31 mouse cellular contexts compared by ENCODE assay signal in genomic region chr2:6055466-6055865, GRCm38 (mm10).
"Had no signal": no experiment of that assay in that cellular context is flagged by ENCODE, and none has a peak within 500 bp of the region (broad histone marks: within the 10 kb centered on the region; RNA-seq: fewer than 3 reads in every experiment).

No protein-coding gene starts in this region.

- H3K9me3 ChIP-seq: limb, embryonic 10.5 days; limb, embryonic 12.5 days; limb, embryonic 13.5 days; limb, embryonic 15.5 days; liver, embryonic 12.5 days; liver, embryonic 13.5 days; liver, embryonic 15.5 days; lung, embryonic 15.5 days; megakaryocyte, embryonic 14.5 days; midbrain, embryonic 10.5 days; midbrain, embryonic 12.5 days; midbrain, embryonic 13.5 days; midbrain, embryonic 15.5 days; neural tube, embryonic 12.5 days; neural tube, embryonic 13.5 days had no signal

- H3K4me3 ChIP-seq: limb, embryonic 10.5 days; limb, embryonic 12.5 days; limb, embryonic 13.5 days; limb, embryonic 15.5 days; liver, embryonic 12.5 days; liver, embryonic 13.5 days; liver, embryonic 15.5 days; lung, embryonic 15.5 days; megakaryocyte, embryonic 14.5 days; midbrain, embryonic 10.5 days; midbrain, embryonic 12.5 days; midbrain, embryonic 13.5 days; midbrain, embryonic 15.5 days; myocyte; neural tube, embryonic 12.5 days; neural tube, embryonic 13.5 days had no signal

- H3K27ac ChIP-seq: limb, embryonic 10.5 days; limb, embryonic 12.5 days; limb, embryonic 13.5 days; limb, embryonic 15.5 days; liver, embryonic 12.5 days; liver, embryonic 13.5 days; liver, embryonic 14.5 days; liver, embryonic 15.5 days; lung, embryonic 15.5 days; macrophage; midbrain, embryonic 10.5 days; midbrain, embryonic 12.5 days; midbrain, embryonic 13.5 days; midbrain, embryonic 15.5 days; neural tube, embryonic 12.5 days; neural tube, embryonic 13.5 days had no signal

- H3K9ac ChIP-seq: limb, embryonic 12.5 days; limb, embryonic 13.5 days; limb, embryonic 15.5 days; liver, embryonic 12.5 days; liver, embryonic 13.5 days; liver, embryonic 14.5 days; liver, embryonic 15.5 days; liver, postnatal 0 days; lung, embryonic 14.5 days; lung, embryonic 15.5 days; midbrain, embryonic 12.5 days; midbrain, embryonic 13.5 days; midbrain, embryonic 15.5 days; neural tube, embryonic 12.5 days; neural tube, embryonic 13.5 days had no signal

- H3K4me1 ChIP-seq: limb, embryonic 10.5 days; limb, embryonic 12.5 days; limb, embryonic 13.5 days; limb, embryonic 15.5 days; liver, embryonic 12.5 days; liver, embryonic 13.5 days; liver, embryonic 15.5 days; lung, embryonic 15.5 days; midbrain, embryonic 12.5 days; midbrain, embryonic 13.5 days; midbrain, embryonic 15.5 days; neural tube, embryonic 12.5 days; neural tube, embryonic 13.5 days had no signal

- H3K27me3 ChIP-seq: limb, embryonic 12.5 days; limb, embryonic 13.5 days; limb, embryonic 15.5 days; liver, embryonic 12.5 days; liver, embryonic 13.5 days; liver, embryonic 15.5 days; lung, embryonic 15.5 days; midbrain, embryonic 12.5 days; midbrain, embryonic 13.5 days; midbrain, embryonic 15.5 days; neural tube, embryonic 12.5 days; neural tube, embryonic 13.5 days had no signal

- ATAC-seq: liver, embryonic 12.5 days; liver, postnatal 0 days; lung, postnatal 0 days; midbrain, embryonic 13.5 days; midbrain, embryonic 15.5 days had no signal

- DNase-seq: left cerebral cortex, postnatal 4 days; liver; liver, embryonic 13.5 days; liver, postnatal 0 days; lung, adult 18-20 months; lung, adult 2 months; lung, embryonic 14.5 days; lung, postnatal 10 days; lung, postnatal 14 days; lung, postnatal 36 days; lung, postnatal 4 days; midbrain, embryonic 14.5 days had no signal

- H3K4me2 ChIP-seq: limb, embryonic 12.5 days; limb, embryonic 13.5 days; limb, embryonic 15.5 days; liver, embryonic 11.5 days; liver, embryonic 12.5 days; liver, embryonic 13.5 days; liver, embryonic 15.5 days; lung, embryonic 14.5 days; lung, embryonic 15.5 days; midbrain, embryonic 12.5 days; midbrain, embryonic 13.5 days; midbrain, embryonic 15.5 days; neural tube, embryonic 12.5 days; neural tube, embryonic 13.5 days had no signal
